Mouse (Mus musculus) forebrain, embryonic 13.5 days (tissue): ENCODE data around the gene Sdhd. TPM values are rescaled to one million over a fixed set of nuclear protein-coding genes. Genes with fewer than 3 reads are reported as not detected.

Experiments
- ATAC-seq: fragments of 200-750 bp; cut with Nextera tagmentation; 2 replicates; pipeline ENCODE4 v1.8.0; 2017
- H3K27ac ChIP-seq: fragments of 300-500 bp; sonication (generic); 2 replicates; pipeline ENCODE4 v1.5.1; 2015; ENCODE audit warnings: inconsistent platforms, mild to moderate bottlenecking, moderate library complexity
- H3K27me3 ChIP-seq: fragments of 300-500 bp; sonication (generic); 2 replicates; pipeline ENCODE4 v1.6.1; 2015; ENCODE audit warnings: mild to moderate bottlenecking, inconsistent platforms
- H3K36me3 ChIP-seq: fragments of 300-500 bp; sonication (generic); 2 replicates; pipeline ENCODE4 v1.6.1; 2015; ENCODE audit warnings: mild to moderate bottlenecking, inconsistent platforms; ENCODE audit not compliant: poor library complexity, severe bottlenecking
- H3K4me1 ChIP-seq: fragments of 300-500 bp; sonication (generic); 2 replicates; pipeline ENCODE4 v1.6.1; 2015; ENCODE audit warnings: inconsistent platforms
- H3K4me2 ChIP-seq: fragments of 300-500 bp; sonication (generic); 2 replicates; pipeline ENCODE4 v1.6.1; 2015; ENCODE audit warnings: inconsistent platforms, mild to moderate bottlenecking, moderate library complexity
- H3K4me3 ChIP-seq: fragments of 300-500 bp; sonication (generic); 2 replicates; pipeline ENCODE4 v1.5.1; 2015; ENCODE audit warnings: mild to moderate bottlenecking, inconsistent platforms
- H3K9ac ChIP-seq: fragments of 300-500 bp; sonication (generic); 2 replicates; pipeline ENCODE4 v1.6.1; 2015; ENCODE audit warnings: mild to moderate bottlenecking, inconsistent platforms
- H3K9me3 ChIP-seq: fragments of 300-500 bp; sonication (generic); replicated peaks from 2 replicates; pipeline ENCODE4 v1.6.1; 2016; ENCODE audit warnings: inconsistent platforms
- WGBS: fragments of 180-500 bp; shearing (Covaris S2); methylation state at CpG from one replicate; pipeline ENCODE4 v1.1.7; 2015; 5-methylcytosine and 5-hydroxymethylcytosine counted together
- polyA plus RNA-seq: library from polyadenylated mRNA; unstranded; fragments of >200 nt; fragmentation: Nextera tagmentation; extraction: Ambion mirVana; gene quantifications from 2 replicates; pipeline ENCODE4 v1.2.1, GENCODE M21; 2015

The Sdhd gene
- polyA plus RNA-seq, 1 experiment from 2014 or later: 214 TPM

DNA sequence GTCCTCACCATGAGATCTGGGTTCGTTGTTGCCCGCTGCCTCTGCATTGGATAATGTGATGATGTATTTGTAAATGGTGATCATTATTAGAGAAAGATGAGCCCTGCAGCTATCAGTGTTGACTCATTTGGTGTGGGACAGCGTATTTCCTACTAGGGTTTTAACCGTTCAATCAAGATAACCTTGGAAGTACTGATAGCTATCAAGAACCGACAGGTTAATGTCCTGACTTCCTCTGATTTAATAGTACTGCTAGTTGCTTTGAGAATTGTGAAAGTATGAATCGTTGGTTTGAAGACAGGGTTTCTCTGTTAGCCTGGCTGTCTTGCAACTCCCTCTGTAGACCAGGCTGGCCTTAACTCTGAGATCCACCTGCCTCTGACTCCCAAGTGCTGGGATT, 726 bp upstream of the Sdhd start:
- no peak for ATAC-seq
- 5% methylated on average over 6 of the region's 6 CpGs for WGBS
- H3K27ac ChIP-seq: peak overlapping the region; percentile 82

DNA sequence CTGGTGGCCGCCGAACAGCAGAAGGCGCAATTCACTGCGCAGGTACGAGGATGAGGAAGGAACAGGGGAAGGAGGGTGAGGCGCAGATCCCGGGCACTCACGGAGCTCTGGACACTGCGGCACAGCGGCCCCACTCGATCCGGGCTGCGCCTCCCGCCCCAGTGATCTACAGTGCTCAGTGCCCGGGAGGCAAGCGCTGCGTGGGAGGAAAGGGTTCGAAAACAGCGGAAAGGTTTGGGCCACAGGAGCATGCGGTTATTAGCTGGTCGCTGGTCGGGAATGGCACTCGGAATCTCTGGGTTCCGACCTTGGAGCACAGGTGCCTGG, 349 bp upstream of the Sdhd start:
- peak; percentile 93 for ATAC-seq
- Histone ChIP-seq H3K9ac (peak overlapping the region; percentile 89), H3K36me3 (peaks cover 48% of the 10 kb centered on the region), H3K4me1 (peaks cover 25% of the 10 kb centered on the region), H3K4me3 (peak overlapping the region; percentile 86), H3K4me2 (peak overlapping the region; percentile 77), H3K9me3 (no peaks in the 10 kb centered on the region), H3K27ac (peak overlapping the region; percentile 82), H3K27me3 (no peaks in the 10 kb centered on the region)
- WGBS: under 1% methylated on average over 24 of the region's 24 CpGs

More for the DNA sequence above, 726 bp upstream of the Sdhd start:
- Histone ChIP-seq H3K36me3 (peaks cover 47% of the 10 kb centered on the region), H3K4me3 (peak overlapping the region; percentile 86), H3K9ac (peak overlapping the region; percentile 89), H3K9me3 (no peaks in the 10 kb centered on the region), H3K27me3 (no peaks in the 10 kb centered on the region), H3K4me1 (peaks cover 25% of the 10 kb centered on the region), H3K4me2 (peak overlapping the region; percentile 77)

DNA sequence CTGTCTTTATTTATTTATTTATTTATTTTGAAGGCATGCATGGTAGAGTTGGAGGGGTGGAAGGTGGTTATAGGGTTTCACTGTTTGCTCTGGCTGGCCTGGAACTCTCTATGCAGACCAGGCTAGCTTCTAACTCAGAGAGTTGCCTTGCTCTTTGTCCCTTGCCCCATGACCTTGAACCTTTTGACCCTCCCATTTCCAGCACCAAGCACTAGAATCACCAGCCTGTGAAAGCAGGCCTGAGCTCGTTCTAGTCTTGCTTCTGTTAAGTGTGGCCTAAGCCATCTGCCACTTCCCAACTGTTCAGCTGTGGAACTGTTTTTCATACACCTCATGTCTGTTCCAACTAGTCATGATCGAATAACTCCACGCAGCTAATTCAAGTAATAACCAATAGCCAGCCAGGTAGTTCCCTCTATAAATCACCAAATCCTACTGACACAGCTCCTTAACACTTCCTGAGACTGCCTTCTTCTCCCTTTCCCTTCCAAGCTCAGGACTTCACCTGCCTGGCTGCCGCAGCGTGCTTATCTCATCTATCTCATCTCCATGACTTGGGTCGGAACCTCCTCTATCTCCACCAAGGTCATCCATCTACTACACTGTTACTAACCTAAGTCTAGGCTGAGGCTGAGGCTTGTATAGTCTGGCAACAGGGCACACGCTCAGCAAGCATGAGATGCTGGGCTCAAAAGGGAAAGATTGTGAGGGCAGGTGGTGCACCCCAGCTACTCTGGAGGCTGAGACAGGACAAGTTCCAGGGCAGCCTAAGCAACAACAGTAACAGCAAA, 1.4 kb downstream of the Sdhd start:
- H3K4me3 ChIP-seq: peak overlapping the region; percentile 86
- H3K4me1 ChIP-seq: peaks cover 25% of the 10 kb centered on the region
- WGBS: 94% methylated on average over 7 of the region's 7 CpGs
- H3K4me2 ChIP-seq: peak overlapping the region; percentile 77
- no peak for ATAC-seq
- H3K9ac ChIP-seq: peak overlapping the region; percentile 38; the same call in 1 of the 2 replicates
- no peaks in the 10 kb centered on the region for H3K27me3 ChIP-seq
- H3K9me3 ChIP-seq: no peaks in the 10 kb centered on the region
- peaks cover 53% of the 10 kb centered on the region for H3K36me3 ChIP-seq
- H3K27ac ChIP-seq: no peak overlapping the region

DNA sequence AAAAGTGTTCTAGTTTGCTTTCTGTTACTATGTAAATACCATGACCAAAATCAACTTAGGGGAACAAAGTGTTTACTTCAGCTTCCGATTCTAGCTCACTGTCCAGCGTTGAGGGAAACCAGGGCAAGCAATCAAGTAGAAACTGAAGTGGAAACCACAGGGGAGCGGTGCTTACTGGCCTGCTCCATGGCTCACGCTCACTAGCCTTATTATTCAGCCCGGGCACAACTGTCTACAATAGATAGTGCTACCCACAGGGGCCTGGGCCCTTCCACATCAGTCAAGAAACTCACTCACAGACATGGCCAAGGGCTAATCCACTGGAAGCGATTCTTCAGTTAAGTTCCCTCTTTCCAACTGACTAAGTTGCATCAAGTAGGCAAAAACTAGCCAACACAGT, 2.1 kb downstream of the Sdhd start:
- H3K4me2 ChIP-seq: no peak overlapping the region
- H3K9me3 ChIP-seq: no peaks in the 10 kb centered on the region
- no peak overlapping the region for H3K9ac ChIP-seq
- no peak overlapping the region for H3K4me3 ChIP-seq
- H3K27ac ChIP-seq: no peak overlapping the region
- H3K27me3 ChIP-seq: no peaks in the 10 kb centered on the region
- no peak for ATAC-seq
- H3K36me3 ChIP-seq: peaks cover 53% of the 10 kb centered on the region
- peaks cover 25% of the 10 kb centered on the region for H3K4me1 ChIP-seq
- 84% methylated on average over 6 of the region's 6 CpGs for WGBS

DNA sequence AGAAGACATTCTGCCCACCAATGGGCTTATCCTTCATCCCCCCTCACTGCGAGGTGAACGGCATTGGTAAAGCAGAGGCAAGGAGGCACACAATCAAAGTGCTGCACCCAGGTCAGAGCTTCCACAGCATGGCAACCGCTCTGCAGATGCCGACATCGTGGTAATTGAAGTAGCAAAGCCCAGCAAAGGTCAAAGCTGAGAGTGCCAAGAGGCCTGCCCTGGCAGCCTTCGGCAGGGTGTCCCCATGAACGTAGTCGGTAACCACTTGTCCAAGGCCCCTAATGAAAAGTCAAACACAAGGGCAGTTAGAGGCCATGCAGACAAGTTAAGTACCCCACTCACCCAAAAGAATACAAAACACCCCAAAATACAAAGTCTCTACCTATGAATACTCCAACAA, 6.6 kb downstream of the Sdhd start:
- no peak for ATAC-seq
- Histone ChIP-seq H3K4me1 (peaks cover 1% of the 10 kb centered on the region), H3K27ac (no peak overlapping the region), H3K36me3 (peaks cover 60% of the 10 kb centered on the region), H3K9ac (no peak overlapping the region), H3K4me3 (no peak overlapping the region), H3K9me3 (no peaks in the 10 kb centered on the region), H3K4me2 (no peak overlapping the region), H3K27me3 (no peaks in the 10 kb centered on the region)
- 95% methylated on average over 8 of the region's 8 CpGs for WGBS

DNA sequence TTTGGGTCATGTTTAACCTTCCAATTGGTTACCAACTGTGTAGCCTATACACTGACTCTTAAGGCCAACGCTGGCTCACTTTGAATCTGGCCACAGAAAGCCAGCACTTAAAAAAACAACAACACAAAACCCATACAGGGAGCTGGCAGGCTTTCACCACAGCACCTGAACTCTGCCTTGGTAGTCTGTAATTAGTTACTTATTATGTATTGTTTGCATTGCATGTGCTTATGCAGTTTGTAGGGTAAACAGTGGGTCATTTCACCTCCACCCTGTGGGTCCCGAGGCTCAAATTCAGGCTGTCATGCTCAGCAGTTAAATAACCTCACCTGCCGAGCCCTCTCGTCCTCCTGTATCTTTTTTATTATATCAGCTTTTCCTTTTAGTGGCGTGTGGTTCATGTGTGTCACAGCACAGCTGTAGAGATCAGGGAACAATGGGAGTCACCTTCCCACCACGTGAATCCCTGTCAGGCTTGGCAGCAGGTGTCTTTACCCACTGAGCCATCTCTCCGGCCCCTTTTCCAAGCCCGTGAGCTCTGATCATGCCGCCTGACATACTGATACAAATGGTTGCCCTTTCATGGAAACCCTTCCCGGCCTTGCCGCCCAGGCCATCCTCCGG, 8.7 kb downstream of the Sdhd start:
- peaks cover 52% of the 10 kb centered on the region for H3K36me3 ChIP-seq
- WGBS: 82% methylated on average over 12 of the region's 12 CpGs
- H3K4me1 ChIP-seq: no peaks in the 10 kb centered on the region

DNA sequence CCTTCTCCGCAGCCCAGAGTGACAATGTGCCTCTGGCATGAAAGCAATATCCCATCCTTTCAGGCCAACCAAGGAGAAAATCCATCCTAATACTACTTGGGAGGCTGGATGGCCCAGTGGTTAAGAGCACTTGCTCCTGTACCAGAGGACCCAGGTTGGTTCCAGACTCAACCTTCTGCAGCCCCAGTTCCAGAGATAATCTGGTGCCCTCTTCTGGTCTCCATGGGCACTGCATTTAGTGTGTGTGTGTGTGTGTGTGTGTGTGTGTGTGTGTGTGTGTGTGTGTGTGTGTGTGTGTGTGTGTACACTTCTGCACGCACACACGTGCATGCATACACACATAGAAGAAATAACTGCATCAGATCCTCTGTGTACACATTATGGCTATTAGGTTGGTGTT, 10.1 kb downstream of the Sdhd start:
- H3K9me3 ChIP-seq: no peaks in the 10 kb centered on the region
- no peak overlapping the region for H3K27ac ChIP-seq
- peaks cover 38% of the 10 kb centered on the region for H3K36me3 ChIP-seq
- 79% methylated on average over 3 of the region's 3 CpGs for WGBS
- H3K27me3 ChIP-seq: no peaks in the 10 kb centered on the region
- H3K4me2 ChIP-seq: no peak overlapping the region
- no peaks in the 10 kb centered on the region for H3K4me1 ChIP-seq
- no peak overlapping the region for H3K9ac ChIP-seq
- no peak for ATAC-seq
- H3K4me3 ChIP-seq: no peak overlapping the region

More for the DNA sequence above, 8.7 kb downstream of the Sdhd start:
- H3K9me3 ChIP-seq: no peaks in the 10 kb centered on the region
- no peak overlapping the region for H3K27ac ChIP-seq
- H3K9ac ChIP-seq: no peak overlapping the region
- H3K4me2 ChIP-seq: no peak overlapping the region
- no peaks in the 10 kb centered on the region for H3K27me3 ChIP-seq
- H3K4me3 ChIP-seq: no peak overlapping the region
- no peak for ATAC-seq

DNA sequence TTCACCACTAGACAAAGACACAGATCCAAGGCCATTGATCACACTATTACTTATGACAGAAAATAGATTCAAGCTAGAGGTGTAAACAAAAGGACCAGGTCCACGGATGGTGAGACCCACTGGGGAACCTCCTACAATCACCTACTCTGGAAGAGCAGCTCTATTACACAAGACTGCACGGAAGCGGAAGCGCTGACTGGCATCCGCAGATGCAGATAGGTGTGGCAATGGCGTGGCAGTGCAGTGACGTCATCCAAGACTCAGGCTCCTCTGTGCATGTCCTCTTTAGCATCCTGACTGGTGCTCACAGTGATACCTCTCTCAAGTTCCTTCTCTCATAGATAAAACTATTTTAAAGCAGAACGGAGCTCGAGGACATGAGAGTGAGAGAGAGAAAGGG, 10.7 kb downstream of the Sdhd start:
- H3K27me3 ChIP-seq: no peaks in the 10 kb centered on the region
- H3K4me3 ChIP-seq: no peak overlapping the region
- no peak overlapping the region for H3K9ac ChIP-seq
- H3K4me1 ChIP-seq: no peaks in the 10 kb centered on the region
- no peak overlapping the region for H3K4me2 ChIP-seq
- H3K9me3 ChIP-seq: no peaks in the 10 kb centered on the region
- H3K36me3 ChIP-seq: peaks cover 33% of the 10 kb centered on the region
- no peak overlapping the region; the same call in 1 of the 2 replicates for H3K27ac ChIP-seq
- no peak for ATAC-seq
- 91% methylated on average over 9 of the region's 9 CpGs for WGBS

DNA sequence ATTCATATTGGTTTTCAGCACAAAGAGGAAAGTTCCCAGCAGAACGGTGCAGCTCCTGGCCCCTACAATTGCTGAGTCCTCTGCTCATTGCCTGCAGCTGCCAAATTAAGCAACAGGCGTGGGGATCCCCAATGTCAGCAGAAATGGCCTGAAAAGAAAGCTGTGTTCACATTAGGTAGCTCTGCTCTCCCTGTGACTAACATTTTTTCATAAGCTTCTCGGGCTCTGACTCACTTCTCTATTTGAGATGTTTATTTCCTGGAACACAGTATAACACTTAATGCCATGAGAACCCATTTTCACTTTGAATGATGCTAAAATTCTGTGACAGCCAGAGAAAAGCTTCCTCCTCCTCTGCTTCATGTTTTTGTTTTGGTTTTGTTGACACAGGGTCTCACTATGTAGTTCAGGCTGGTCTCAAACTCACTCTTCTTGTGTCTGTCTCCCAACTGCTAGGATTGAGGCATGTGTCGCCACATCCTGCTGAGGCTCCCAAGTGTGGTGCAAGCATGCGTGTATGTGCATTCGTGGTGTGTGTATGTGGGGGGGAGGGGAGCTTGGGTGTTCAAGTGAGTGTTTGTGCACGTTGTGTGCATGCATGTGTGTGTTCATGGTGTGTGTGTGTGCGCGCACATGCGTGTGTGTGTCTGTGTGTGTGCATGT, 12.6 kb downstream of the Sdhd start:
- Histone ChIP-seq H3K4me2 (no peak overlapping the region), H3K27ac (no peak overlapping the region), H3K9me3 (no peaks in the 10 kb centered on the region), H3K36me3 (peaks cover 13% of the 10 kb centered on the region), H3K4me1 (no peaks in the 10 kb centered on the region), H3K27me3 (no peaks in the 10 kb centered on the region), H3K4me3 (no peak overlapping the region), H3K9ac (no peak overlapping the region)
- ATAC-seq: no peak
- WGBS: 78% methylated on average over 10 of the region's 10 CpGs

DNA sequence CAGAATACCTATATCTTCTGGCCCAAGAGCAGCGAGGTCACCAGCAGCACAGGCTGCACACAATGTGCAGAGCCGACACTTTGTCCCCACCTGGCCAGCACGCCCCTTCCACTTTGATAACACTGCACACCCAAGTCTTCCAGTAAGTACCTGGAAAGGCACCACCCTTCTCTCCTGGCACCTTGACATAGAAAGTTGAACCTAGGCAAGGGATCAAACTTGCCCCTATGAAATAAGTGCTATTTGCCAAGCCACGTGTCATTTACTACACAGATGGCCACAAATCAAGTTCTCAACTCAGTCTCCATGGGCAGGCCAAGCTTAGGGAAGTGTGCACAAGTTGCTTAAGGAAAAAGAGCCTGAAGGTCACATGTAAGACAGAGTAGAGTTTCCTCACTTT, 16.7 kb downstream of the Sdhd start:
- Histone ChIP-seq H3K27ac (no peak overlapping the region), H3K9me3 (no peaks in the 10 kb centered on the region), H3K4me2 (no peak overlapping the region), H3K36me3 (no peaks in the 10 kb centered on the region), H3K9ac (no peak overlapping the region), H3K4me3 (no peak overlapping the region), H3K27me3 (no peaks in the 10 kb centered on the region), H3K4me1 (no peaks in the 10 kb centered on the region)
- WGBS: 80% methylated on average over 4 of the region's 4 CpGs
- no peak for ATAC-seq

DNA sequence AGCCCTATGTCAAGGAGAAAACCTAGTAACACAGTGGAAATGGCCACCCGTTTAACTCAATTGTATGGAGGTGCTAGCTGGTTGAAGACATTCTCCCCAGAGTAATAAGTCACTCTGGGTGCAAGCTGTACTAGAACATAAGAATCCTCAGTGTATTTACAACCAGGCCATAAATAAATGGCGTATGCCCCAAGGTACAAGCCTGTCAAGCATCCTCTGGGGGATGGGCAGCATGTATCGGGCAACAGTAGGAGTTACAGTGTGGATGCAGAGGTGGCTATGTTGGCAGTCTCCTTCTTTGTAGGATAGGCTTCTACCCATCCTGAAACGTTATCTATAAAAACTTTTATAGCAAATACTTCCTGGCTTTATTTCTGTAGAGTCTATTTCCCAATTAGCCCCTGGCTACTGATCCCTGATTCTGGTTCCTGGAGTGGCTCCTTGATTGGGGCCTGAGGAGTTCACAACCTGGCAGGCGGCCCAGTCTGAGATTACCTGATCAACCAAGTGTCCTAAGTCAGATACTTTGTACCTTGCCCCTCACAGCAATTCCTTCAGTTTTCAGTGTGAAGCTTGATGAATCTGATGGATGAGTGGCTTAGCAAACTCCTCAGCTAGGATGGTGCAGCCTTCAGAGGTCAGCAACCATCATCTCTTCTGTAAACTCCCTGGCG, 18.3 kb downstream of the Sdhd start:
- Histone ChIP-seq H3K4me3 (no peak overlapping the region), H3K4me1 (no peaks in the 10 kb centered on the region), H3K27ac (no peak overlapping the region), H3K4me2 (no peak overlapping the region), H3K36me3 (no peaks in the 10 kb centered on the region), H3K9ac (no peak overlapping the region), H3K9me3 (no peaks in the 10 kb centered on the region), H3K27me3 (no peaks in the 10 kb centered on the region)
- 85% methylated on average over 6 of the region's 6 CpGs for WGBS
- no peak for ATAC-seq

DNA sequence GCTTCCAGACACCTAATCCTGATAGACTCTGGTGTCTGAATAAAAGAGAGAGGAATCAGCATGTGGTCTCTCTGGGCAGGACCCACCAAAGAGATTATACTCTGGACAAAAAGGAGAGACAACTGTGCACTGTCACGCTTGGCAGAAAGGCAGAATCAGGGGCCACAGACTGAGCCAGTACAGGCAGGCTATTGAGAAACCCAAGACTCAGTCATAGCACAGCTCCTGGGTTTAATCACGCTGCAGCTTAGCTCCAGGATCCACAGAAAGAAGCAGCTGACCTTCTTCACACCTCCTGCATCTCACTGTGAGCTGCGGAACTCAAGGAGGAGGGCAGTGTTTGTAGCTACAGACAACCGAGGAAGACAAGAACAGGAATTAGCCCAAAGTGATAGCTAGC, 23.2 kb downstream of the Sdhd start:
- Histone ChIP-seq H3K4me2 (no peak overlapping the region), H3K9me3 (no peaks in the 10 kb centered on the region), H3K4me3 (no peak overlapping the region), H3K27me3 (no peaks in the 10 kb centered on the region), H3K9ac (no peak overlapping the region), H3K4me1 (no peaks in the 10 kb centered on the region), H3K27ac (no peak overlapping the region), H3K36me3 (no peaks in the 10 kb centered on the region)
- WGBS: 25% methylated on average over 4 of the region's 4 CpGs
- ATAC-seq: no peak
